Mouse (Mus musculus): ENCODE measurements around the gene Glb1l. TPM values are rescaled to one million over a fixed set of nuclear protein-coding genes. Genes with fewer than 3 reads are reported as not detected.
A peak's percentile ranks its signal among the peaks of the same experiment; 100 is the strongest.

Gene Glb1l
- total RNA-seq, 4 experiments from 2014 or later: 19.4 to 49.8 (median 33.2) TPM

GRCm38 (mm10) chr1:75231224-75231623, 20.6 kb upstream of the Glb1l start:
- no peak for DNase-seq

GRCm38 (mm10) chr1:75230335-75230994, 19.9 kb upstream of the Glb1l start:
- DNase-seq: no peak

GRCm38 (mm10) chr1:75229158-75229557, 18.5 kb upstream of the Glb1l start:
- no peak for DNase-seq

GRCm38 (mm10) chr1:75227653-75228052, 17.0 kb upstream of the Glb1l start:
- no peak for DNase-seq

- no peak for DNase-seq
Observed at GRCm38 (mm10) chr1:75226138-75226537, 15.5 kb upstream of the Glb1l start.

GRCm38 (mm10) chr1:75225473-75225872, 14.9 kb upstream of the Glb1l start:
- no peak for DNase-seq

- DNase-seq: no peak
Observed at GRCm38 (mm10) chr1:75223532-75223931, 12.9 kb upstream of the Glb1l start.

- no peak for DNase-seq
Observed at GRCm38 (mm10) chr1:75222926-75223325, 12.3 kb upstream of the Glb1l start.

GRCm38 (mm10) chr1:75221538-75221937, 10.9 kb upstream of the Glb1l start:
- DNase-seq: no peak

GRCm38 (mm10) chr1:75219531-75219930, 8.9 kb upstream of the Glb1l start, which contains the start of gene Tuba4a:
Gene Tuba4a (minus strand): TSS chr1:75219865.
- no peak for DNase-seq

GRCm38 (mm10) chr1:75219078-75219477, 8.5 kb upstream of the Glb1l start:
- peak; percentile 81 for DNase-seq

- no peak for DNase-seq
Observed at GRCm38 (mm10) chr1:75218227-75219001, 7.8 kb upstream of the Glb1l start.

GRCm38 (mm10) chr1:75217893-75218226, 7.2 kb upstream of the Glb1l start:
- DNase-seq: no peak

GRCm38 (mm10) chr1:75216797-75217585, 6.4 kb upstream of the Glb1l start:
- no peak for DNase-seq

- no peak for DNase-seq
Observed at GRCm38 (mm10) chr1:75215785-75216184, 5.2 kb upstream of the Glb1l start.

- no peak for DNase-seq
Observed at GRCm38 (mm10) chr1:75214886-75215285, 4.3 kb upstream of the Glb1l start.

- no peak for DNase-seq
Observed at GRCm38 (mm10) chr1:75214442-75214841, 3.8 kb upstream of the Glb1l start.

GRCm38 (mm10) chr1:75213096-75213495, 2.5 kb upstream of the Glb1l start:
- no peak for DNase-seq

- DNase-seq: no peak
Observed at GRCm38 (mm10) chr1:75212542-75212941, 1.9 kb upstream of the Glb1l start.

- DNase-seq: no peak
Observed at GRCm38 (mm10) chr1:75211141-75211708, 612 bp upstream of the Glb1l start.

GRCm38 (mm10) chr1:75208967-75209678, 1.5 kb downstream of the Glb1l start:
- peak; percentile 34 for DNase-seq

GRCm38 (mm10) chr1:75201236-75201635, 9.4 kb downstream of the Glb1l start:
- DNase-seq: no peak
